Mouse (Mus musculus): Measurements from ENCODE around the gene Ctsc. TPM values are rescaled to one million over a fixed set of nuclear protein-coding genes. Genes with fewer than 3 reads are reported as not detected.

Gene Ctsc
- polyA plus RNA-seq, 1 experiment: 505 TPM

GRCm38 (mm10) chr7:88259155-88259925, 18.5 kb upstream of the Ctsc start:
- Histone ChIP-seq H3K4me1 (ENCODE audit: control insufficient read depth, insufficient read depth, low read length) (peaks cover 9% of the 10 kb centered on the region), H3K4me3 (ENCODE audit: insufficient read depth, low read length) (no peak overlapping the region), H3K27ac (ENCODE audit: insufficient read depth, low read depth, low read length) (no peak overlapping the region)
- TF ChIP-seq CTCF (IDR thresholded peaks at IDR 0.05; ENCODE audit: low read depth, low read length) (no peak), POLR2A (IDR thresholded peaks at IDR 0.05; ENCODE audit: borderline replicate concordance, low read depth, low read length) (no peak)

DNA sequence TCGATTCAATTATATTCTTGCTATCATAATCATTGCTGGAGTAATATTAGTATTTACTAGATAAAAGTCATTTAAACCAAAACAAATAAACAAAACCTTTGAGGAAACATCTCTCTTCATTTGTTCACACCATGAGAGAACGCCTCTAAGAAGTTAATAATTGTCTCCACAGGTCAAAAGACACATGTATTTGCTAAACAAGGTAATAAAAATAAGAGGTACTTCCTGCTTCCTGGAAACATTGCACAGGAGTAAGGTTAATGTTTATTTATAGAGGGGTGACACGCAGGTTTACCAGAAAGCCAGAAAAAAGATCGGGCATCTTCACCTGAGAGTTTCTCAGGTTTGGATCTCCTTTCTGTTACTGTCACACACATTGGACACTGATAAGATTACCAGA, 16.1 kb upstream of the Ctsc start:
- Histone ChIP-seq H3K4me3 (ENCODE audit: insufficient read depth, low read length) (no peak overlapping the region), H3K27ac (ENCODE audit: insufficient read depth, low read depth, low read length) (no peak overlapping the region), H3K4me1 (ENCODE audit: control insufficient read depth, insufficient read depth, low read length) (peaks cover 17% of the 10 kb centered on the region)
- no peak for TF ChIP-seq CTCF (IDR thresholded peaks at IDR 0.05; ENCODE audit: low read depth, low read length)
- TF ChIP-seq POLR2A (IDR thresholded peaks at IDR 0.05; ENCODE audit: borderline replicate concordance, low read depth, low read length): no peak

DNA sequence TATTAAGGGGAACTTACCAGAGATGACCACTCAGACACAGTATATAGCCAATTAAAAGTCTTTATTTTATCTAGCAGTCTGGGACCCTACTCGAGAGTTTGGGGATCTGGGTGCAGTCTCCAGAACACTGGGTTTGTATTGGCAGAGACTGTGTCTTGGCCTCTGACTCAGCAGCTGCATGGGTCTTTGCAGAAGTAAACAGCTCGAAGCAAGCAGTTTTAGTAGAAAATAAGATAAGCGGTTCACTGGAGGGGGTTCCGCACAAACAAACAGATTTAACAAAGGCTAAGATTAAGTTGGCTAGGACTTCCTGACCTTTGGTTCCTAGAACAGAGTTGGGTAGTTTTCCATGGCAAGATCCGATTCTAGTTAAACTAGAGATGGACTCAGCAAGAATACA, 13.0 kb upstream of the Ctsc start:
- TF ChIP-seq CTCF (IDR thresholded peaks at IDR 0.05; ENCODE audit: low read depth, low read length) (no peak), POLR2A (IDR thresholded peaks at IDR 0.05; ENCODE audit: borderline replicate concordance, low read depth, low read length) (no peak)
- Histone ChIP-seq H3K27ac (ENCODE audit: insufficient read depth, low read depth, low read length) (no peak overlapping the region), H3K4me1 (ENCODE audit: control insufficient read depth, insufficient read depth, low read length) (peaks cover 9% of the 10 kb centered on the region), H3K4me3 (ENCODE audit: insufficient read depth, low read length) (no peak overlapping the region)

GRCm38 (mm10) chr7:88269913-88270312, 8.0 kb upstream of the Ctsc start:
- Histone ChIP-seq H3K4me1 (ENCODE audit: control insufficient read depth, insufficient read depth, low read length) (peaks cover 14% of the 10 kb centered on the region), H3K4me3 (ENCODE audit: insufficient read depth, low read length) (no peak overlapping the region), H3K27ac (ENCODE audit: insufficient read depth, low read depth, low read length) (no peak overlapping the region)
- TF ChIP-seq POLR2A (IDR thresholded peaks at IDR 0.05; ENCODE audit: borderline replicate concordance, low read depth, low read length) (no peak), CTCF (IDR thresholded peaks at IDR 0.05; ENCODE audit: low read depth, low read length) (no peak)

DNA sequence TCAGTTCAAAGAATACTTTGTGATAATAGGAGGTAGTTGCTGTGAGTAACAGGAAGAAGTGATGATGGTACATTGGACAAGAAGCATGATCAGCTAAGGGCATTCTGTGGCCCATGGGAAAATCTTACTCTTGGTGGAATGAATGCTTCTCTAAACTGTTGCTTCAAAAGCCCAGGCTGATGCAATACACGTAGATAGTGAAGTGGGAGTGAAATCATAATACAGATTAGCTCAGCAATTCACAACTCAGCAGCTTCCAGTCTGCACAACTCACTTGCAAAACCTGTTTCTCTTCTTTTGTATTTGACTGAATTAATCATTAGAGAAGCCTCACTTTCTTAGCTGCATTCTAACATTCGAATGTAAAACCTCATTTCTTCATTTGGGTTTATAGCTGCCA, 6.4 kb upstream of the Ctsc start:
- TF ChIP-seq CTCF (IDR thresholded peaks at IDR 0.05; ENCODE audit: low read depth, low read length) (no peak), POLR2A (IDR thresholded peaks at IDR 0.05; ENCODE audit: borderline replicate concordance, low read depth, low read length) (no peak)
- Histone ChIP-seq H3K4me3 (ENCODE audit: insufficient read depth, low read length) (no peak overlapping the region), H3K4me1 (ENCODE audit: control insufficient read depth, insufficient read depth, low read length) (peaks cover 13% of the 10 kb centered on the region), H3K27ac (ENCODE audit: insufficient read depth, low read depth, low read length) (no peak overlapping the region)

DNA sequence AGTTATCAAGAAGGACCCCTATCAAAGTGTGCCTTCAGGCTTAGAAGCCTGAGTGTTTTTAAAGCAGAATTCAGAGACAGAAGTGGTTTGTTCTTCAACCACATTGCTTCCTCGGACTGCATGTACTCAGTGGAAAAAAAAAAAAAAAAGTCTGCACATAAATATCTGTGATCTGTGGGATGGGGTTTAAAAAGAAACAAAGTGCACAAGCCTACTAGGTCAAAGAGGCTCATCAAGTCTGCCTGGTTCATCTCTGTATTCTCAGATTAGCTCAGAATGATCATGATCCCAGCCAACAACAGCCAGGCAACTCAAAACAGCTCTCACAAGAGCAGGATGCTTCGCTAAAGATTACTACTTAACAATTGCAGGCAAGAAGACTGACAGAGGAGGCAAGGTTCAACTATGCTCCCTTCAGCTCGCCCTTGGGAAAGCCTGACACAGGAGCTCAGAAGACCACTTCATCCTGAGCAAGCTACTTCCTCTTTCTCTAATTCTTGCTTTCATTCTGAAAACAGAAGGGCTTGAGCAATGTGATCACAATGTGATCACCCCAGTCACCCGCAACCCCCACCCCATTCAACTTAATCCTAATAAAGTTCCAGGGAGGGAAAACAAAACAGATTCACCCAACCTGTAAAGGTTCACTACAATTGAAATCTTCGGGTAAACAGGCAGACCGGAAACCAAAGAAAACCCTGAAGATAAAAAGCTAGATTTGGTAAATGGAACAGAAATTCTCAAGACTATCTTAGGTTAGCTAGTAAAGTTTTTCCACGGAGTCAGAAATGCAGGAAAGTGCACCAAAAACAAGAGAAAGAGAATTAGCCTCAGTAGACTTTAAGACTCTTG, 745 bp upstream of the Ctsc start:
- peaks cover 10% of the 10 kb centered on the region for H3K4me1 ChIP-seq (ENCODE audit: control insufficient read depth, insufficient read depth, low read length)
- peak overlapping the region; percentile 91 for H3K27ac ChIP-seq (ENCODE audit: insufficient read depth, low read depth, low read length)
- TF ChIP-seq CTCF (IDR thresholded peaks at IDR 0.05; ENCODE audit: low read depth, low read length): no peak
- peak overlapping the region; percentile 91 for H3K4me3 ChIP-seq (ENCODE audit: insufficient read depth, low read length)

GRCm38 (mm10) chr7:88278628-88279196, 827 bp downstream of the Ctsc start:
- H3K4me1 ChIP-seq (ENCODE audit: control insufficient read depth, insufficient read depth, low read length): peaks cover 10% of the 10 kb centered on the region
- TF ChIP-seq CTCF (IDR thresholded peaks at IDR 0.05; ENCODE audit: low read depth, low read length) (no peak), POLR2A (IDR thresholded peaks at IDR 0.05; ENCODE audit: borderline replicate concordance, low read depth, low read length) (no peak)
- peak overlapping the region; percentile 91 for H3K27ac ChIP-seq (ENCODE audit: insufficient read depth, low read depth, low read length)
- peak overlapping the region; percentile 91 for H3K4me3 ChIP-seq (ENCODE audit: insufficient read depth, low read length)

DNA sequence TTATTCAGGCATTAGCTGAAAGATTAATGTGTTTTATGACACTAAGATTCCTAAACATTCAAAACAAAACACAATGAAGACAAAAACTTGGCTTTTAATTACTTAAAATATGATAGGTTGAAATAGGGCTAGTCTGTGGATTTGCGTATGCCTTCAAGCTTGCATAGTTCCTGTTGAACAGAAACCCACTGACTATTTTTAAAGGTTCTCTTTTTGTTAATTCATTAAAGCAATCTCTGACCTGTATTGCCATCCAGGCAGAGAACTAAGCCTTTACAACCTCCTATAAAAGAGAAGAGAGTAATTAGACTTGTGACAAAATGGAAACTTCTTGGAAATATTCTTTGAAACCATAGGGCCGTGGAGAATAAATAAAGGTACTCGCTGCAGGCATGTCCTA, 7.4 kb downstream of the Ctsc start:
- no peak for TF ChIP-seq CTCF (IDR thresholded peaks at IDR 0.05; ENCODE audit: low read depth, low read length)
- TF ChIP-seq POLR2A (IDR thresholded peaks at IDR 0.05; ENCODE audit: borderline replicate concordance, low read depth, low read length): no peak
- no peak overlapping the region for H3K27ac ChIP-seq (ENCODE audit: insufficient read depth, low read depth, low read length)
- H3K4me3 ChIP-seq (ENCODE audit: insufficient read depth, low read length): no peak overlapping the region
- peaks cover 8% of the 10 kb centered on the region for H3K4me1 ChIP-seq (ENCODE audit: control insufficient read depth, insufficient read depth, low read length)

GRCm38 (mm10) chr7:88291036-88291435, 13.2 kb downstream of the Ctsc start:
- H3K4me1 ChIP-seq (ENCODE audit: control insufficient read depth, insufficient read depth, low read length): peaks cover 4% of the 10 kb centered on the region
- no peak overlapping the region for H3K27ac ChIP-seq (ENCODE audit: insufficient read depth, low read depth, low read length)
- TF ChIP-seq POLR2A (IDR thresholded peaks at IDR 0.05; ENCODE audit: borderline replicate concordance, low read depth, low read length) (no peak), CTCF (IDR thresholded peaks at IDR 0.05; ENCODE audit: low read depth, low read length) (no peak)
- no peak overlapping the region for H3K4me3 ChIP-seq (ENCODE audit: insufficient read depth, low read length)

GRCm38 (mm10) chr7:88292044-88292443, 14.2 kb downstream of the Ctsc start:
- H3K27ac ChIP-seq (ENCODE audit: insufficient read depth, low read depth, low read length): no peak overlapping the region
- H3K4me3 ChIP-seq (ENCODE audit: insufficient read depth, low read length): no peak overlapping the region
- peaks cover 4% of the 10 kb centered on the region for H3K4me1 ChIP-seq (ENCODE audit: control insufficient read depth, insufficient read depth, low read length)
- no peak for TF ChIP-seq CTCF (IDR thresholded peaks at IDR 0.05; ENCODE audit: low read depth, low read length)
- TF ChIP-seq POLR2A (IDR thresholded peaks at IDR 0.05; ENCODE audit: borderline replicate concordance, low read depth, low read length): no peak

Data from bone marrow macrophage, adult 2 months (primary cell).